Mouse (Mus musculus): ENCODE data around the gene Mfn1.
A peak's percentile ranks its signal among the peaks of the same experiment; 100 is the strongest.

Mfn1 gene

GRCm38 (mm10) chr3:32610560-32610959, 81.3 kb downstream of the Mfn1 start:
- peak in 1 of 2 experiments; percentile 50 for DNase-seq (ENCODE audit: low spot score in 2 of 2)

GRCm38 (mm10) chr3:32611606-32612170, 82.4 kb downstream of the Mfn1 start:
- DNase-seq (ENCODE audit: low spot score in 2 of 2) = no peak

GRCm38 (mm10) chr3:32614786-32615185, 85.5 kb downstream of the Mfn1 start:
- no peak for DNase-seq (ENCODE audit: low spot score in 2 of 2)

GRCm38 (mm10) chr3:32615376-32615775, 86.1 kb downstream of the Mfn1 start:
- DNase-seq (ENCODE audit: low spot score in 2 of 2) = no peak

GRCm38 (mm10) chr3:32616006-32616330, 86.7 kb downstream of the Mfn1 start:
- no peak for DNase-seq (ENCODE audit: low spot score in 2 of 2)

- DNase-seq (ENCODE audit: low spot score in 2 of 2) = no peak
Observed at GRCm38 (mm10) chr3:32616331-32617052, 87.2 kb downstream of the Mfn1 start, which contains the start of gene Gnb4. Gene Gnb4 (minus strand): TSS chr3:32616585.

- no peak for DNase-seq (ENCODE audit: low spot score in 2 of 2)
Observed at GRCm38 (mm10) chr3:32617053-32617642, 87.9 kb downstream of the Mfn1 start.

GRCm38 (mm10) chr3:32621658-32622057, 92.4 kb downstream of the Mfn1 start:
- DNase-seq (ENCODE audit: low spot score in 2 of 2) = no peak

- DNase-seq (ENCODE audit: low spot score in 2 of 2) = no peak
Observed at GRCm38 (mm10) chr3:32622106-32622505, 92.8 kb downstream of the Mfn1 start.

- no peak for DNase-seq (ENCODE audit: low spot score in 2 of 2)
Observed at GRCm38 (mm10) chr3:32628141-32628540, 98.9 kb downstream of the Mfn1 start.
